Mouse (Mus musculus) right cerebral cortex, postnatal 25 days (tissue): ENCODE data around the gene Zfp507.

Experiments used
- DNase-seq: peaks from one replicate; pipeline ENCODE4 v3.0.0; 2022

The Zfp507 gene

GRCm38 (mm10) chr7:35774127-35774526 lies 28.7 kb downstream of the Zfp507 start:
- DNase-seq = no peak

GRCm38 (mm10) chr7:35772347-35772746 lies 30.5 kb downstream of the Zfp507 start:
- DNase-seq = no peak

- no peak for DNase-seq
Observed at GRCm38 (mm10) chr7:35771106-35771505, 31.7 kb downstream of the Zfp507 start.

GRCm38 (mm10) chr7:35770122-35770521 lies 32.7 kb downstream of the Zfp507 start:
- DNase-seq = no peak

DNA sequence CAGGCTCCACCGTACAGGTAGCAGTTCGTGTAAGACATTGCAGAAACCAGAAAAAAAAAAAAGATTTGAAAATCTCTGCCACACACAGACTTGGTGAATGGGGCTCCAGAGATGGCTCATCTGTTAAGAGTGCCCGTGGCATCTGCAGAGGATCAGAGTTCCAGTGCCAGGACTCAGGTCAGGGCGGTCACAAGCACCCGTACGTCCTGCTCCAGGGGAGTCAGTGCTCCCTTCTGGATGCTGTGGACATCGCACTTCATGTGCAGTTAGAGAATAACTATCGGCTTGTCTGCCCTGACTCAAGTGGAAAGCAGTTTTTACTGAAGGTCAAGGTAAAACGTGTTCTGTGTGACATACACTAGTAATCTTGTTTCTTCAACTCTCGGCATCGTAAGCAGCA lies 38.3 kb downstream of the Zfp507 start:
- DNase-seq = no peak

DNA sequence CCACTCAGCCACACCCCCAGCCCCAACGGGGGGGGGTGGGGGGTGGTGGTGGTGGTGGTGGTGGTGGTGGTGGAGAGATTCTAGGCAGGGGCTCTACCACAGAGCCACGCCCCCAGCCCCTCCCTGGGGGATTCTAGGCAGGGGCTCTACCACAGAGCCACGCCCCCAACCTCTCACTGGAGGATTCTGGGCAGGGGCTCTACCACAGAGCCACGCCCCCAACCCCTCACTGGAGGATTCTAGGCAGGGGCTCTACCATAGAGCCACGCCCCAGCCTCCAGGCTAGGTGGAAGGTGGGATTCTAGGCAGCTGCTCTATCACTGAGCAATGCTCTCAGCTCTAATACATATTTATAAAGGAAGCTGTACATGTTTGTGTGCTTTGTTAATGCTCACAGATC lies 41.0 kb downstream of the Zfp507 start:
- no peak for DNase-seq

- no peak for DNase-seq
Observed at GRCm38 (mm10) chr7:35759602-35760001, 43.2 kb downstream of the Zfp507 start.

DNA sequence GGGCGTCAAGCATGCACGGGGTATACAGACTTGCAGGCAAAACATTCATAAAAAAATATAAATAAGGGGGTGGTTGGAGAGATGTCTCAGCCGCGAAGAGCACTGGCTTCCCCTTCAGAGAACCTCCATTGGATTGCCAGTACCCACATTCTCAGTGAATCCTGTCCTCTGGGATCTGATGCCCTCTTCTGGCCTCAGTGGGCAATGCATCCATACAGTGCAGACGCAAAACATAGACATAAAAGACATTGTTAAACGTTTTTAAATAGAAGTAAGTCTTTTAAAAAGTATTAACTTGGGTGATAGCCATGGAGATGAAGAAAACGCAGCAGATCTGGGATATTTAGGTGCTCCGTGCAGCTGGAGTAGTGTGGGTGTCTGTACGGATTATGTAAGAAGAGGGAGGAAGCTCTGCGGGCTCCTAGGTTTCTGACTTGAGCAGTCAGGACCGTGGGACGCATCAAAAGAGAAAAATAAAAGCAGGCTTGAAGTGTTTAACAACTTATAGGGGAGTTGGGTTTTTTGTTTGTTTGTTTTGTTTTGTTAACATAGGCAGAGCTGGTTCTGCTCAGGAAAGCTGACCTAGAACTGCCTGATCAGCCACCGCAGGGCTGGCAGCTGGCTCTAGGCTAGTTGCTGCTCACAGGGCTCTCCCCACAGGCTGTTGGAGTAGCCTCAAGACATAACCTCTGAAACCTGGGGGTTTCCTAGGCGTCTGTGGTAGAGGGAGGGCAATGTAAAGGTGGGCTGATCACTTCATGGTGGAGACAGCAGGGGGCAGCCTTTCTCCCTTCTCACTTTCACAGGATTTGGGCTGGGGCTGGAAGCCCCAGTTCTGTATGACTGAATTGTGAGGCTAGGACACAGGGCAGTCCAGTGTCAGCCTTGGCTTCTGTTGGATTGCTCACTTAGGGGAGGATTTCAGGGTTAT lies 46.0 kb downstream of the Zfp507 start:
- DNase-seq = peak; percentile 20

GRCm38 (mm10) chr7:35754886-35755168 lies 48.0 kb downstream of the Zfp507 start:
- no peak for DNase-seq

GRCm38 (mm10) chr7:35754033-35754885 lies 48.5 kb downstream of the Zfp507 start, which contains the start of gene Dpy19l3:
Dpy19l3 (minus strand) TSS chr7:35754454.
- peak; percentile 89 for DNase-seq

DNA sequence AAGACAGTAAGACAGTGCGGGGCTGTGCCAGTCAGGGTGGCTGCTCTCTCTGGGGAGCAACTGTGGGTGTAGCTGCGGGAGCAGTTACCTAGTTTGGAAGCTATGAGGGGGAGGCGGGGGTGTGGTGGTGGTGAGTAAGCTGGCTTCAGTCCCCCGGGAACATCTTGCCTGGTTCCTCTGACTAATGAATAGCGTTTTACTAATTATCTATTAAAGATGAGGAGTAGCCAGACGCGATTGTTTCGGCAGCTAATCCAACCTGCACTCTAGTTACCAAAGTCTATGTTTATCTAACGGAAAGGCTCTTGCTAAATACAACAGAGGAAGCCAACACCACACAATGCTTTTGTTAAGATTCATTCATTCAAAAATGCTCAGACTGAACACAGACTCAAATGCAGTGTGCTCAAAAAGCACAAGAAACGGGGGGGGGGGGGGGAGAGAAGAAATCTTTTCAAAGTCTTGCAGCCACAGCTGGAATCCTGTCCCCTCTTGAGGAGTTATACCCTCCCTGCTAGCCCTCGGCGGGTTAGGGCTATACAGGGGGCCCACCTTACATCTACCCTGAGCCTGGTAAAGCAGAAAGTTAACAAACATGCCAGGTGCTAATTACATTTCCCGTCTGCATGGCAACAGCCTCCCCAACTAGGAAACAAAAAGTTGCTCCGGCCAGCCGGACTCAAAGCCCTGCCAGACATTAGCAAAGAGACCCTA lies 49.3 kb downstream of the Zfp507 start:
- DNase-seq = peak; percentile 54

- DNase-seq = no peak
Observed at GRCm38 (mm10) chr7:35750873-35751272, 51.9 kb downstream of the Zfp507 start.

GRCm38 (mm10) chr7:35747397-35747964 lies 55.3 kb downstream of the Zfp507 start:
- no peak for DNase-seq

DNA sequence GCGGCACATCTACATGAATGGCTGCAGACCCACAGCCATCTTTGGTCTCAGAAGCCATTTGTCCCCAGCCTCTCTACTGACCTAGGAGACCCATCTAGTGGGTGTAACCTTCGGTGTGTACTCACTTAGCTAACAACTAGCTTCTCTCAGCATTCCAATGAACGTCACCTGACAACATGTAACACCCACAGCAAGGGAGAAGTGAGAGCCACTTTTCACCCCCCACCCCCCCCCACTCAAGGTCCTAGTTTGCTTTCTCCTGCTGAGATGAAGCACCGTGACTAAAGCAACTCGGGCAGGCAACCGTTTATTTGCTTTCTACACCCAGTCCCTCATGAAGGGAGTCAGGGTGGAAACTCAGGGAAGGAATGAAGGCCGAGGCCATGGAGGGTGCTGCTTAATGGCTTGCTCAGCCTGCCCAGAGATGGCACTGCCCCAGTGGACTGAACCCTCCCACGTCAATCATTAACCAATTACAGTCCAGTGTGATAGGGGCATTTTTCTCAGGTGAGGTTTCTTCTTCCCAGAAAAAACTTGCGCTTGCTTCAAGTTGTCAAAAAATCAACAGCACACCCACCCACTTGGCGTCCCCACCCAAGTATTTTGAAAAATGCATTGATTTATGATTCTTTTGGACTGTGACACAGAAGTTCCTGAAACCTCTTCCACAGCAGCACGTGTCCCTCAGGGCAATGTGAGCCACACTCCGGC lies 56.0 kb downstream of the Zfp507 start:
- DNase-seq = no peak

GRCm38 (mm10) chr7:35745281-35745702 lies 57.5 kb downstream of the Zfp507 start:
- DNase-seq = no peak

DNA sequence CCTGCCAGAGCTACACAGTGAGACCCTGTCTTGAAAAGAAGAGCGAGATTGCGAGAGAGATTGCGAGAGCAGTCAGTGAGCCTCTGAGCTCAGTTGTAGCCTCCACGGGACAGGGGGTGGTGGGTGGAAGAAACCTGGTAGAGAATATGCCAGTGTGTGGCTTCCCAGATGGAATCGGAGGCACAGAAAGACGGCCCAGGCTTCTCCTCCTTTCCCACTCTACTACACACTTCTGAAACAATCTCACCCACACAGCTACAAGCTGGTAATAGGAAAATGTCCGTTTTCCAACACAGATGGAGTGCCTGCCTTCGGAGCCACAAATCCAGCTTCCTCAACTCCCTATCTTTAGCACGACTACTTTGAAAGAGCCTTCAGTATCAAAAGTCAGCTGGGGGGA lies 58.0 kb downstream of the Zfp507 start:
- peak; percentile 77 for DNase-seq

GRCm38 (mm10) chr7:35742310-35742709 lies 60.5 kb downstream of the Zfp507 start:
- no peak for DNase-seq

DNA sequence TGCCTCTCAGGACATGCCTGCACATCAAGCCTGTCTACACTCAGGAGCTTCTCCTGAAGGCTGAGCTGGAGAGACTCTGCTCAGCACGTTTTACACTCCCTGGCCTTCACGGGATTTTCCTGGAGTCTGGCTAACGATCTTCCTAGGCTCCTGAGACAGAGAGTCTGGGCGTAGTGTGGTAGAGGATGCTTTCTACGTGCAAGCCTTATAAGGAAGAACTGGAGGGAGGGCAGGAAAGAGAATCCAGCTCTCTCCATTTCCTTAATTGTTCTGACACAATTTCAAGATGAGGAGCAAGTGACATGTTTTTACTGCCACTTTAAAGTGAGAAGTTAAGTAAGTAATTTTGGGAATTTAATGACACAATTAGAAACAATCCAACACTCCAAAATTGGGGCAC lies 60.9 kb downstream of the Zfp507 start:
- no peak for DNase-seq

DNA sequence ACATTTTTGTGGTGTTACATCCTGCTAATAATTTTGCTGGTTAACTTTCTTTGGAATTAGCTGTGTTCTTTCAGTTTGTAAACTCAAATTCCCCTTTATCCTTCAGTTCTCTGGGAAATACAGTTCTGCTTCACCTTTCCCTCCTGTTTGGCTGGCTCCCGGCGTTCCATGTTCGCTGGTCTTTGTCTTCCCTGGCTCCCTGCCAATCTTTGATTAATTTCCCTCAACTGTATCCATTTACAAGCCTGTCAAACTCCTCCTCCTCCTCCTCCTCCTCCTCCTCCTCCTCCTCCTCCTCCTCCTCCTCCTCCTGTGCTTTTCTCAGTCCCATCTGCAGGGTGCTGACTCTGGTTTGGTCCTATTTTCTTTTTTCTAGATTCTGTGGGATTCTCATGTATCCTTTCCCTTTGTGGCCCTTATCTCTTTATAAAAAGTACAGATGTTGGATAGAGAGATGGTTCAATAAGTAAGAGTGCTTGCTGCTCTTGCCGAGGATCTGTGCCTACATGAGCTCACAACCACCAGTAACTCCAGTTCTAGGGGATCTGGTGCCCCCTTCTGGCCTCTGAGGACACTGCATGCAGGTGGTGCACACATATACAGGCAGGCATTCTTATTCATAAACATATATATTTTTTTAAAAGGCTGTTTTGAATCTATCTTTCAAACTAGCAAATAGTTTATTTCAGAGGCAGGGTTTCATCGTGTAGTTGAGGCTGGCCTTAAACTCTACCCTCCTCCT lies 62.1 kb downstream of the Zfp507 start:
- DNase-seq = no peak

DNA sequence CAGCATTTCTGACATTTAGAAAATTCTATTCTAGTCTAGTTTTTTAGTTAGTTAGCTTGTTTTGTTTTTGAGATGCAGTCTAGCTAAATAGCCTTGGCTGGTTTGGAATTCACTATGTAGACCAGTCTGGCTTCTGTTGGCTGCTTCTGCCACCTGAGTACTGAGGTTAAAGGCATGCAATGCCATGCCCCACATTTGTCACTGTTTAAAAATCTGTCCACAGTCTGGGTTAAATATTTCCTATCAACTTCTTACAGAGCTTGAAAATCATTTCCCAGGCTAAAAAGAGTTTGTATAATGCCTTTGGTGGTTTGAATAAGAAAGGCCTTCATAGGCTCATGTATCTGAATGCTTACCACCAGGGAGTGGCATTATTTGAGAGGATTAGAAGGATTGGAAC lies 63.9 kb downstream of the Zfp507 start:
- DNase-seq = no peak

GRCm38 (mm10) chr7:35733313-35734050 lies 69.3 kb downstream of the Zfp507 start:
- DNase-seq = no peak
